8 mouse cellular contexts compared by ENCODE assay signal in genomic region chrX:109014166-109014565, GRCm38 (mm10). TPM values are rescaled to one million over a fixed set of nuclear protein-coding genes. Genes with fewer than 3 reads are reported as not detected.
DNase-seq lines count a peak whose midpoint lies in the region; ATAC-seq and TF ChIP-seq lines count a peak whose summit lies in the region.

No protein-coding gene starts in this region.

- peak; percentile 5 for DNase-seq in thymus, postnatal 0 days (ENCODE audit: low spot score)
- DNase-seq in thymus, postnatal 36 days, result no peak
- no peak for DNase-seq in liver, embryonic 13.5 days
- no peak for DNase-seq in stomach, postnatal 0 days (ENCODE audit: low spot score)
- DNase-seq in right cerebral cortex, postnatal 10 days (ENCODE audit: low spot score in 2 of 2), result no peak
- DNase-seq in cerebellum, adult 8-10 months, result no peak
- no peak for DNase-seq in gastrocnemius, adult 18-20 months (ENCODE audit: low spot score)

- no peak for TF ChIP-seq EP300 in stomach, postnatal 0 days (optimal IDR thresholded peaks at IDR 0.05)

- no peak for TF ChIP-seq CTCF in stomach, postnatal 0 days (IDR thresholded peaks at IDR 0.05; ENCODE audit: low read depth)

- no peak overlapping the region for H3K9ac ChIP-seq in forebrain, embryonic 12.5 days
- no peak overlapping the region for H3K9ac ChIP-seq in liver, embryonic 13.5 days
- no peak overlapping the region for H3K9ac ChIP-seq in stomach, postnatal 0 days (ENCODE audit: low read length)

- no peaks in the 10 kb centered on the region for H3K27me3 ChIP-seq in forebrain, embryonic 12.5 days
- no peaks in the 10 kb centered on the region for H3K27me3 ChIP-seq in liver, embryonic 13.5 days
- no peaks in the 10 kb centered on the region for H3K27me3 ChIP-seq in stomach, postnatal 0 days (ENCODE audit: control insufficient read depth, insufficient read depth, low read length)

- peak overlapping the region; percentile 54 for H3K4me2 ChIP-seq in forebrain, embryonic 12.5 days
- H3K4me2 ChIP-seq in liver, embryonic 13.5 days, result peak overlapping the region; percentile 70
- H3K4me2 ChIP-seq in stomach, postnatal 0 days (replicated peaks; ENCODE audit: low read depth), result peak overlapping the region; percentile 54

- no peak for ATAC-seq in forebrain, embryonic 12.5 days (ENCODE audit: low FRiP score)
- ATAC-seq in liver, embryonic 13.5 days (ENCODE audit: low read depth), result no peak
- no peak for ATAC-seq in stomach, postnatal 0 days (ENCODE audit: low FRiP score, low TSS enrichment)

- H3K36me3 ChIP-seq in forebrain, embryonic 12.5 days (replicated peaks), result no peaks in the 10 kb centered on the region
- H3K36me3 ChIP-seq in liver, embryonic 13.5 days, result no peaks in the 10 kb centered on the region
- no peaks in the 10 kb centered on the region for H3K36me3 ChIP-seq in stomach, postnatal 0 days (ENCODE audit: control insufficient read depth, insufficient read depth, low read length)

- no peak overlapping the region; the same call in 1 of the 2 replicates for H3K4me3 ChIP-seq in forebrain, embryonic 12.5 days (replicated peaks)
- peak overlapping the region; percentile 65 for H3K4me3 ChIP-seq in liver, embryonic 13.5 days (replicated peaks)
- H3K4me3 ChIP-seq in stomach, postnatal 0 days (ENCODE audit: low read depth, low read length), result peak overlapping the region; percentile 48

- H3K4me1 ChIP-seq in forebrain, embryonic 12.5 days, result no peaks in the 10 kb centered on the region
- H3K4me1 ChIP-seq in liver, embryonic 13.5 days (replicated peaks), result peaks cover 7% of the 10 kb centered on the region; the same call in 1 of the 2 replicates
- H3K4me1 ChIP-seq in stomach, postnatal 0 days (replicated peaks; ENCODE audit: control insufficient read depth, insufficient read depth), result no peaks in the 10 kb centered on the region

- WGBS in forebrain, embryonic 12.5 days, result 26% methylated on average over 4 of the region's 4 CpGs
- WGBS in liver, embryonic 13.5 days (ENCODE audit: insufficient replicate concordance), result 26% methylated on average over 4 of the region's 4 CpGs
- WGBS in stomach, postnatal 0 days, result 24% methylated on average over 4 of the region's 4 CpGs

- no peak overlapping the region for H3K27ac ChIP-seq in forebrain, embryonic 12.5 days
- H3K27ac ChIP-seq in liver, embryonic 13.5 days, result no peak overlapping the region
- H3K27ac ChIP-seq in stomach, postnatal 0 days (replicated peaks), result no peak overlapping the region

- no peaks in the 10 kb centered on the region for H3K9me3 ChIP-seq in forebrain, embryonic 12.5 days
- no peaks in the 10 kb centered on the region for H3K9me3 ChIP-seq in liver, embryonic 13.5 days (replicated peaks)
- no peaks in the 10 kb centered on the region for H3K9me3 ChIP-seq in stomach, postnatal 0 days (ENCODE audit: control insufficient read depth, low read length)

RNA-seq across cellular contexts. Expression of gene Hmgn5, which starts 1.0 kb away (rescaled TPM):
- 33.6 and 33.7 TPM in 2 replicates for polyA plus RNA-seq in thymus, postnatal 0 days (2015; fragmentation: Nextera tagmentation; extraction: Ambion mirVana)
- 43.2 and 47.4 TPM in 2 replicates for polyA plus RNA-seq in forebrain, embryonic 12.5 days (2016; fragmentation: Nextera tagmentation; extraction: Ambion mirVana)
- 21.0 and 25.6 TPM in 2 replicates for polyA plus RNA-seq in liver, embryonic 13.5 days (2015; fragmentation: Nextera tagmentation; extraction: Ambion mirVana)
- 12.6 and 15.7 TPM in 2 replicates for polyA plus RNA-seq in stomach, postnatal 0 days (2015; fragmentation: Nextera tagmentation; extraction: Ambion mirVana)
- 1 to 10 TPM; 5.9 to 8.4 TPM for total RNA-seq in gastrocnemius, adult 18-20 months (2021)
